Mouse (Mus musculus) granulocyte monocyte progenitor cell, adult 5-6 weeks (primary cell): ENCODE measurements around the gene Ddx19a. TPM values are rescaled to one million over a fixed set of nuclear protein-coding genes. Genes with fewer than 3 reads are reported as not detected.
A peak's percentile ranks its signal among the peaks of the same experiment; 100 is the strongest.
"Not testable (repeated sequence)": the region's sequence is repeated elsewhere in the genome, so short reads cannot be mapped to it uniquely, and the experiment has no call there.

Experiments used
- ATAC-seq: replicated peaks from 2 replicates; pipeline ENCODE4 v1.8.0; 2016; ENCODE audit warnings: mild to moderate bottlenecking, moderate TSS enrichment, inconsistent platforms; ENCODE audit not compliant: poor library complexity, severe bottlenecking
- total RNA-seq, 2 experiments: library from RNA; stranded (forward) in 1 of 2; stranded (reverse) in 1 of 2; fragments of 200-712, 200-1000 nt in 1 of 2; fragments of >200 nt in 1 of 2; fragmentation: Nextera tagmentation in 1 of 2; gene quantifications; 2 replicates each; pipeline ENCODE4 v1.2.3; 2014 to 2017

The Ddx19a gene
- total RNA-seq, 2 experiments from 2014 or later = 40.9 to 72.5 TPM

GRCm38 (mm10) chr8:110940682-110941452 lies 56.7 kb downstream of the Ddx19a start:
- no peak for ATAC-seq

GRCm38 (mm10) chr8:110938882-110939589 lies 58.6 kb downstream of the Ddx19a start:
- peak; percentile 87 for ATAC-seq

GRCm38 (mm10) chr8:110936217-110936616 lies 61.4 kb downstream of the Ddx19a start:
- no peak for ATAC-seq

- no peak for ATAC-seq
Measured at GRCm38 (mm10) chr8:110933272-110933671, 64.3 kb downstream of the Ddx19a start.

- no peak for ATAC-seq
Measured at GRCm38 (mm10) chr8:110932444-110932843, 65.2 kb downstream of the Ddx19a start.

- peak; percentile 61 for ATAC-seq
Measured at GRCm38 (mm10) chr8:110931176-110931939, 66.2 kb downstream of the Ddx19a start.

GRCm38 (mm10) chr8:110929672-110930071 lies 67.9 kb downstream of the Ddx19a start:
- not testable (repeated sequence) for ATAC-seq

- ATAC-seq = peak; percentile 11; the same call in 1 of the 2 replicates
Measured at GRCm38 (mm10) chr8:110929066-110929465, 68.5 kb downstream of the Ddx19a start.

GRCm38 (mm10) chr8:110928435-110928834 lies 69.2 kb downstream of the Ddx19a start:
- no peak for ATAC-seq

- no peak for ATAC-seq
Measured at GRCm38 (mm10) chr8:110926690-110927089, 70.9 kb downstream of the Ddx19a start.

- ATAC-seq = no peak
Measured at GRCm38 (mm10) chr8:110925691-110926140, 71.9 kb downstream of the Ddx19a start.

Other genes with a start within 250 kb of the Ddx19a start
- not detected in 2 replicates for gene Il34, start 191.9 kb downstream of the Ddx19a start, total RNA-seq (2014; fragmentation: Nextera tagmentation)
- gene Il34, start 191.9 kb downstream of the Ddx19a start, total RNA-seq (2017) = not detected in 2 replicates
- 31.2 and 35.3 TPM in 2 replicates for gene Cog4, start 151.2 kb downstream of the Ddx19a start, total RNA-seq (2014; fragmentation: Nextera tagmentation)
- 25.1 and 40.6 TPM in 2 replicates for gene Cog4, start 151.2 kb downstream of the Ddx19a start, total RNA-seq (2017)
- 149 and 187 TPM in 2 replicates for gene Sf3b3, start 151.0 kb downstream of the Ddx19a start, total RNA-seq (2014; fragmentation: Nextera tagmentation)
- 174 and 176 TPM in 2 replicates for gene Sf3b3, start 151.0 kb downstream of the Ddx19a start, total RNA-seq (2017)
- gene Fuk, start 95.3 kb downstream of the Ddx19a start, total RNA-seq (2014; fragmentation: Nextera tagmentation) = 3.9 and 4.4 TPM in 2 replicates
- gene Fuk, start 95.3 kb downstream of the Ddx19a start, total RNA-seq (2017) = 1.8 and 4.0 TPM in 2 replicates
- gene St3gal2, start 77.9 kb downstream of the Ddx19a start, total RNA-seq (2014; fragmentation: Nextera tagmentation) = 8.3 and 9.4 TPM in 2 replicates
- 3.3 and 4.3 TPM in 2 replicates for gene St3gal2, start 77.9 kb downstream of the Ddx19a start, total RNA-seq (2017)
- gene Ddx19b, start 34.0 kb upstream of the Ddx19a start, total RNA-seq (2014; fragmentation: Nextera tagmentation) = 7.8 and 22.1 TPM in 2 replicates
- gene Ddx19b, start 34.0 kb upstream of the Ddx19a start, total RNA-seq (2017) = 13.5 and 16.9 TPM in 2 replicates
- 30.7 and 40.0 TPM in 2 replicates for gene Aars, start 35.3 kb upstream of the Ddx19a start, total RNA-seq (2014; fragmentation: Nextera tagmentation)
- 44.4 and 45.5 TPM in 2 replicates for gene Aars, start 35.3 kb upstream of the Ddx19a start, total RNA-seq (2017)
- gene Exosc6, start 58.5 kb upstream of the Ddx19a start, total RNA-seq (2014; fragmentation: Nextera tagmentation) = 11.5 and 12.5 TPM in 2 replicates
- 31.8 and 32.7 TPM in 2 replicates for gene Exosc6, start 58.5 kb upstream of the Ddx19a start, total RNA-seq (2017)
- not detected in 2 replicates for gene Clec18a, start 94.6 kb upstream of the Ddx19a start, total RNA-seq (2014; fragmentation: Nextera tagmentation)
- gene Clec18a, start 94.6 kb upstream of the Ddx19a start, total RNA-seq (2017) = 0.13 TPM in 1 of 2 replicates, not detected in the other
- gene Pdpr, start 96.8 kb upstream of the Ddx19a start, total RNA-seq (2014; fragmentation: Nextera tagmentation) = 11.5 and 15.4 TPM in 2 replicates
- gene Pdpr, start 96.8 kb upstream of the Ddx19a start, total RNA-seq (2017) = 16.9 and 18.5 TPM in 2 replicates